Mouse (Mus musculus): ENCODE data around the gene Gtdc1.

GRCm38 (mm10) chr2:44976484-44976883, 49.0 kb upstream of the Gtdc1 start:
- TF ChIP-seq POLR2A (IDR thresholded peaks at IDR 0.05; ENCODE audit: control insufficient read depth, low read depth, low read length) (no peak), CTCF (IDR thresholded peaks at IDR 0.05; ENCODE audit: control insufficient read depth, insufficient read depth, insufficient replicate concordance, low read depth, low read length) (no peak)

Data from testis, adult 2 months (tissue).